Mouse (Mus musculus): Measurements from ENCODE around the gene Cdk5r2.

The Cdk5r2 gene

GRCm38 (mm10) chr1:74851001-74851775, 3.5 kb upstream of the Cdk5r2 start:
- no peak for DNase-seq (ENCODE audit: extremely low read depth, insufficient read length, low spot score)

DNA sequence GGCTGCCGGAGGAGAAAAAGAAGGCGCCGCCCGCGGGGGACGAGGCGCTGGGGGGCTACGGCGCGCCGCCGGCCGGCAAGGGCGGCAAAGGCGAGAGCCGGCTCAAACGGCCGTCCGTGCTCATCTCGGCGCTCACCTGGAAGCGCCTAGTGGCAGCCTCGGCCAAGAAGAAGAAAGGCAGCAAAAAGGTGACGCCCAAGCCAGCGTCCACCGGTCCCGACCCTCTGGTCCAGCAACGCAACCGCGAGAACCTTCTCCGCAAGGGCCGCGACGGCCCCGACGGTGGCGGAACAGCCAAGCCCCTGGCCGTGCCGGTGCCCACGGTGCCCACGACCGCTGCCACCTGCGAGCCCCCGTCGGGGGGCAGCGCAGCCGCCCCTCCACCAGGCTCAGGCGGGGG, 422 bp downstream of the Cdk5r2 start:
- DNase-seq (ENCODE audit: extremely low read depth, insufficient read length, low spot score) = no peak

DNA sequence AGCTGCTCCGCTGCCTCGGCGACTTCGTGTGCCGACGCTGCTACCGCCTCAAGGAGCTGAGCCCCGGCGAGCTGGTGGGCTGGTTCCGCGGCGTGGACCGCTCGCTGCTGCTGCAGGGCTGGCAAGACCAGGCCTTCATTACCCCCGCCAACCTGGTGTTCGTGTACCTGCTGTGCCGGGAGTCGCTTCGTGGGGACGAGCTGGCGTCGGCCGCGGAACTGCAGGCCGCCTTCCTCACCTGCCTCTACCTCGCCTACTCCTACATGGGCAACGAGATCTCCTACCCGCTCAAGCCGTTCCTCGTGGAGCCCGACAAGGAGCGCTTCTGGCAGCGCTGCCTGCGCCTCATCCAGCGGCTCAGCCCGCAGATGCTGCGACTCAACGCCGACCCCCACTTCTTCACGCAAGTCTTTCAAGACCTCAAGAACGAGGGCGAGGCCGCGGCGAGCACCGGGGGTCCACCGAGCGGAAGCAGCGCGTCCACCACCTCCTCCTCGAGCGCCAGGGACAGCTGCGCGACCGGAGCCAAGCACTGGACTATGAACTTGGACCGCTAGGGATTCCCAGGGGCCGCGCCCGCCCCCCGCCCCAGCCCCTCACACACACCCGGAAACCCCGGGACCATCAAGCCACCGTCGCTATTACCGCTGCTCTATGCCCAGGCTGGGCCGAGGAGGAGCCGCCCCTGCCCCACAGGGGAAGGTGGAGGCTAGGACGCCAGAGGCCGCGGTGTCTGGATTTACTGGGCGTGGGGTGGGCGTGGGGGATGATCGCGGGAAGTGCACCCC, 1.1 kb downstream of the Cdk5r2 start:
- no peak for DNase-seq (ENCODE audit: extremely low read depth, insufficient read length, low spot score)

- DNase-seq (ENCODE audit: extremely low read depth, insufficient read length, low spot score) = no peak
These were observed 1.6 kb downstream of the Cdk5r2 start for GRCm38 (mm10) chr1:74856439-74856720.

GRCm38 (mm10) chr1:74856791-74857190, 2.1 kb downstream of the Cdk5r2 start:
- no peak for DNase-seq (ENCODE audit: extremely low read depth, insufficient read length, low spot score)

GRCm38 (mm10) chr1:74857201-74857600, 2.5 kb downstream of the Cdk5r2 start:
- DNase-seq (ENCODE audit: extremely low read depth, insufficient read length, low spot score) = no peak

GRCm38 (mm10) chr1:74857677-74858076, 2.9 kb downstream of the Cdk5r2 start:
- DNase-seq (ENCODE audit: extremely low read depth, insufficient read length, low spot score) = no peak

GRCm38 (mm10) chr1:74858171-74858719, 3.5 kb downstream of the Cdk5r2 start:
- DNase-seq (ENCODE audit: extremely low read depth, insufficient read length, low spot score) = no peak

DNA sequence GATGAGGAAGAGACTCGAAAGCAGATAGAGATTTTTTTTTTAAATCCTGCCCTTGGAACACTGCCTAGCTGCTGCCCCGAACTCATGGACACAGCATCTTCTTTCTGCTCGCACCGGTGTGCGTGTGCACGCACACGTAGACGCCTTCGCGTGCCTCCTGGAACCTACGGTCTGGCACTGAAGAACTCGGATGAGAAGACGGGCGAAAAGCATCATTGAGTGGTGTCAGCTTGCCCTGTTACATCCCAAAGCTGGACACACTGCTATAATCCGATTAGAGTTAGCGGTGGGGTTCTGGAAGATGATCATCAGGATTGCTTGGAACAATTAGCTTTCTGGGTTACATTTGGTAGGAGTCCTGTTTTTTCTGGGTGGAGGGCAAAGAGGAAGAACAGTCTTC, 4.1 kb downstream of the Cdk5r2 start:
- no peak for DNase-seq (ENCODE audit: extremely low read depth, insufficient read length, low spot score)

- DNase-seq (ENCODE audit: extremely low read depth, insufficient read length, low spot score) = no peak
These were observed 4.7 kb downstream of the Cdk5r2 start for GRCm38 (mm10) chr1:74859223-74859984.

- DNase-seq (ENCODE audit: extremely low read depth, insufficient read length, low spot score) = no peak
These were observed 7.0 kb downstream of the Cdk5r2 start for GRCm38 (mm10) chr1:74861783-74862182.

DNA sequence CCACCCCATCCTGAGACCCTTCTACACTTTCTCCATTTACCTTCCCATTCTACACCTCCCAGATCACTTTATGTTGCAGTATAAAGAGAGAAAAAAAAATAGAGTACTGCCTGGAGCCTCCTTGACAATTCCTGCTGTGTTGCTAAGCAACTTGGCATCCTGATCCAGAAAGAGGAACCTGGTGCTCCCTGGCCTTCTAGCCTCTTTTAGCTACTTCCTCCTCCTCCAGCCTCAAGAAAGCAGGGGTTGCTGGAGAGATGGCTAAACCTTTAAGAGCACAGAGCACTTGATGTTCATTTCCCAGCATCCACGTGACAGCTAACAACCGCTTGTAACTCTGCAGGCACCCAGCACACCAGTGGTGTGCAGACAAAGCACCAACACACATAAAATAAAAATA, 17.5 kb downstream of the Cdk5r2 start:
- no peak for DNase-seq (ENCODE audit: extremely low read depth, insufficient read length, low spot score)

DNA sequence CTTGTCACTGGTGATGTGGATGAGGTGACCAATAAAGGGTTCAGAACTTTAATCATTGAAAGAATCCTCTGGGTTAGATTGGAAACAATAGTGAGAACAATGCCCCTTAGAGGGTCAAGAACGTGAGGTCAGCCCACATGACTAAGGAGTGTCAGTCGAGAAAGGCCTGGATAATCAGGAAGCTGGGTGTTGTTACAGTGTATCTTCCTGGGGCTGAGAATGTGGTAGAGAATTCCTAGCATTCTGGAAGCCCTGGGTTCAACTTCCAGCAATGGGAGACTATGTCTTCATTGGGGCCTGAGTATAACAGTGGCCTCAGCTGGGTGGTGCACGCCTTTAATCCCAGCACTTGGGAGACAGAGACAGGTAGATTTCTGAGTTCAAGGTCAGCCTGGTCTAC, 22.5 kb downstream of the Cdk5r2 start:
- DNase-seq (ENCODE audit: extremely low read depth, insufficient read length, low spot score) = no peak

- DNase-seq (ENCODE audit: extremely low read depth, insufficient read length, low spot score) = no peak
These were observed 26.1 kb downstream of the Cdk5r2 start for GRCm38 (mm10) chr1:74880785-74881360.

GRCm38 (mm10) chr1:74882055-74882734, 27.5 kb downstream of the Cdk5r2 start:
- no peak for DNase-seq (ENCODE audit: extremely low read depth, insufficient read length, low spot score)

DNA sequence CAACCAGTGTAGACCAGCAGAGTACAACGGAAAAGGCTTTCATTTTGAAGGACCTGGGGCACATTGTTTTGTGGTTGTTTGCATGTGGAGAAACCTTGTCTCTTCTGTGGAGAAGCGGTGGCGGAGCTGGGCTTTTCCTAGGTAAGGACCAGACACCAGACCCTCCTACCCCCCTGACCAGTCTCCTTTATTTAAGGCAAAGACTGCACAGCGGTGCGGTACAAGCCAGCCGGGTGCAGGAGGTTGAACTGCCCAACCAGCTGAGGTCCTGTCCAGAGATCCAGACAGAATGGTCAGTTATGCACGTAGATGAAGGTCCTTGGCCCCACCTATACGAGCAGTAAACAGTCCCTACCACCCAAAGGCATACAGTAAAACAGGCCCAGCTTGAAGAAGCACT, 28.1 kb downstream of the Cdk5r2 start:
- no peak for DNase-seq (ENCODE audit: extremely low read depth, insufficient read length, low spot score)

- no peak for DNase-seq (ENCODE audit: extremely low read depth, insufficient read length, low spot score)
These were observed 28.7 kb downstream of the Cdk5r2 start for GRCm38 (mm10) chr1:74883441-74883840.

DNA sequence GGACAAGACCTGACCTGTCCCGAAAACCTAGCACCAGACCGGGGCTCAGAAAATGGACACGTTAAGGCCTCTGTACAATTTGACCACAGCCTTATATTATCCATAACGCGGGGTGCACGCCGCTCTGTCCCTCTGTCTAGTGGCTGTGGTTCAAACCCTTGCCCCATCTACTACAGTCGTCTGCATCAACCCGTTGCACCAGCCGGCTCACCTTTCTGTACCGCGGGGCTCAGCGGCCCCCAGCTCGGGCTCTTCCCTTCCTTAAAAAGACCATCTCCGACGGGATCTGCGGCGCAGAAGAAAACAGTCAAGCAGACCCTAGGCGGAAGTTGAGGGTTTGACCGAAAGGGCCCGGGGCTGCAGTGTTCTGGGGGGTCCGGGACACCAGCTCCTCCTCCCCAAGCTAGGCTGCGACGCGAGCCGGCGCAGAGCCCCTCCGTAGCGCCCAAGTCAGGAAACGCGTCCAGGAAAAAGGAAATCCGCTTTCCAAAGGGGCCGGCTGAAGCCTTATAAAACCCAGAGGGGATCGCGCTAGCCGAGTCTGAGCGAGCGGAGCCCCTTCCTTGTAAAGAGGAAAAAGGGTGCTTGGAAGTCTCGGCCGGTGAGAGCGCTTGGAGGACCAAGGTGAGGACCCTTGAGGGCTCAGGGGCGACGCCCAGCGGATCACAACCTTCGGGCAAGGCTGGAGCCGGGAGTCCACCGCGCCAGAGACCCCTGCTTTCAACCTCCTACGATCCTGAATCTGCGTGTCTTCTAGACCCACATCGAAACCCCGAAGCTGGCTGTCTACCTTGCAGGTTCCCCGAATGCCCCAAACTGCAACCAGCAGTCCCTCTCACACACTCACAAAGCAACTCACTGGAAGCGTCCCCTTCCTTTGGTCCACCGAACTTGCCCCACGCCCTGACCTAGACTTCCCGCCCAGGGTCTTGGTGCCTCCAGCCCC, 29.7 kb downstream of the Cdk5r2 start:
- DNase-seq (ENCODE audit: extremely low read depth, insufficient read length, low spot score) = no peak

DNA sequence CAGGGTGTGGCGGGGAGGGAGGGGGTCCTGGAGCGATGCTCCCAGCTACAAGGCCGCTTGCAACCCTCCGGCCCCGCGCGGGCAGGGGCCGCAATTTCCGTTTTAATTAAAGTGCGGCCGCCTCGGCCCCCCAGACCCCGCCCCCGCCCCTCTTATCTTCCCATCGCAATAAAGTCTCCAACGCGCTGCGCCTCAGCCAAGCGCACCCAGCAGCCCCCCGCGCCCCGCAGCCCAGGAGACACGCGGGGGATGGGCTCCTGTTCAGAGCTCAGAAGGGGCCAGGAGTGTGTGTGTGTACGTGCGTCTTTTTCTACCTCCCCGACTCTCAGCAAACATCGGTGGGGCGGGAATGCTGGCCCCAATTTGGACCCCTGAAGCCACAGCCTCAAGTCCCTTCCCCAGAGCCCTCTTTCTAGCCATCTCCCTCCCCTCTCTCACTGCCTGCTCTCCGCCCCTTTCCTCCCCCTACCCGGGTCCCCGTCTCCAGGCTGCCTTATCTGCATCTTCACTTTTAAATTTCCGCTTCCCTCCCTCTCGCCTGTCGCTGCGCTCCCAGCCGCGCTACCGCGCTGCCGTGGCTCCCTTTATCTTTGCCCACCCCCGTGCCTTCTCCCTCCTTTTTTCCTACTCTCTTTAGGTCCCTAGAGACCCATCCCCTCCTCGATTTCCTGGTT, 30.8 kb downstream of the Cdk5r2 start, which contains the start of gene Fev:
Gene Fev (minus strand): TSS at position 51 of the 674 bp plus-strand sequence.
- no peak for DNase-seq (ENCODE audit: extremely low read depth, insufficient read length, low spot score)
